Mouse (Mus musculus) brain, embryonic 14.5 days (tissue): Measurements from ENCODE around the gene Gm15557.

Experiments
- CTCF ChIP-seq: fragments of 200-500 bp; IDR thresholded peaks from 2 replicates; pipeline ENCODE4 v1.5.1; 2012; ENCODE audit warnings: inconsistent platforms, mild to moderate bottlenecking, moderate library complexity, borderline replicate concordance; ENCODE audit not compliant: insufficient read depth, insufficient read length; ENCODE audit errors: extremely low read depth
- POLR2A ChIP-seq: fragments of 200-500 bp; IDR thresholded peaks from 2 replicates; pipeline ENCODE4 v1.6.1; 2012; ENCODE audit warnings: mild to moderate bottlenecking, inconsistent platforms, borderline replicate concordance; ENCODE audit not compliant: poor library complexity, insufficient read depth, insufficient read length, severe bottlenecking; ENCODE audit errors: extremely low read depth

DNA sequence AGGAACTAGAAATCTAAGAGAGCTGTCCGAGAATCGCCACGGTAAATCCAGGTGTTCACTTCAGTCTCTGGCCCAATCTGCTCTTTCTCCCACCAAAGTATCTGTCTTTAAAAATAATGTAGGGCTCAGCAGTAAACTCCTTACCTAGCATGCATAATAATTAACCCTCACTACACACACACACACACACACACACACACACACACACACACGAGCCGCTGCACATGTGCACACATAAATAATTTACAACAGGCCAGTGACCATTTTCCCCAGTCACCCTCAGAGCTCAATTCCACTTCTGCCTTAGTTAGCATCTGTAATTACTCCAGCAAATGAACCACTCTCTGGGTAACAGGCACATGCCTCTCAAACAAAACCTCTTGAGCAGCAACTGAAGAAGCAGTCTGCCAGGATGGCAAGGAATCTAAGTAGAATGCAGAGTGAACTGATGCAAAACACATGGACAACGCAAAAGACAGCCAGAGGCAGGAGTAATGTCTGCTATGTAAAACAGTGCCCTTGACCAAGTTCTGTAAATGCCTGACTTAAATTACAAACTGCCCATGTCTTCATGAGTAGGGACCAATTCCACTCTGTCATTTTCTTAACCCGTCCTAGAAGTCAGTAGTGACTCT is 11.7 kb upstream of the Gm15557 start:
- TF ChIP-seq POLR2A (no peak), CTCF (no peak)
